Mouse (Mus musculus): ENCODE data around the gene Tnfrsf9. TPM values are rescaled to one million over a fixed set of nuclear protein-coding genes. Genes with fewer than 3 reads are reported as not detected.

Tnfrsf9 gene
- polyA plus RNA-seq, 1 experiment = 1.3 TPM

GRCm38 (mm10) chr4:150924936-150925335 is 10.6 kb downstream of the Tnfrsf9 start:
- DNase-seq (ENCODE audit: low read depth, low spot score) = no peak
- 58% methylated on average over 6 of the region's 6 CpGs for WGBS

- no peak for DNase-seq (ENCODE audit: low read depth, low spot score)
- 54% methylated on average over 5 of the region's 5 CpGs for WGBS
Measured at GRCm38 (mm10) chr4:150925923-150926322, 11.6 kb downstream of the Tnfrsf9 start.

GRCm38 (mm10) chr4:150926924-150927705 is 12.8 kb downstream of the Tnfrsf9 start:
- DNase-seq (ENCODE audit: low read depth, low spot score) = no peak
- 46% methylated on average over 13 of the region's 14 CpGs for WGBS

GRCm38 (mm10) chr4:150927789-150928188 is 13.4 kb downstream of the Tnfrsf9 start:
- 46% methylated on average over 10 of the region's 10 CpGs for WGBS
- no peak for DNase-seq (ENCODE audit: low read depth, low spot score)

GRCm38 (mm10) chr4:150933503-150933902 is 19.1 kb downstream of the Tnfrsf9 start:
- DNase-seq (ENCODE audit: low read depth, low spot score) = no peak
- 60% methylated on average over 1 of the region's 1 CpGs for WGBS

GRCm38 (mm10) chr4:150937293-150938062 is 23.1 kb downstream of the Tnfrsf9 start:
- no peak for DNase-seq (ENCODE audit: low read depth, low spot score)
- WGBS = 73% methylated on average over 16 of the region's 16 CpGs

- DNase-seq (ENCODE audit: low read depth, low spot score) = no peak
- WGBS = 44% methylated on average over 14 of the region's 14 CpGs
Measured at GRCm38 (mm10) chr4:150938063-150938452, 23.7 kb downstream of the Tnfrsf9 start.

- WGBS = 28% methylated on average over 13 of the region's 13 CpGs
- peak; percentile 37 for DNase-seq (ENCODE audit: low read depth, low spot score)
Measured at GRCm38 (mm10) chr4:150939991-150940651, 25.8 kb downstream of the Tnfrsf9 start.

- no peak for DNase-seq (ENCODE audit: low read depth, low spot score)
- 92% methylated on average over 7 of the region's 7 CpGs for WGBS
Measured at GRCm38 (mm10) chr4:150944707-150945106, 30.3 kb downstream of the Tnfrsf9 start.

- WGBS = 70% methylated on average over 10 of the region's 10 CpGs
- DNase-seq (ENCODE audit: low read depth, low spot score) = no peak
Measured at GRCm38 (mm10) chr4:150950972-150951371, 36.6 kb downstream of the Tnfrsf9 start.

- no peak for DNase-seq (ENCODE audit: low read depth, low spot score)
- WGBS = 69% methylated on average over 13 of the region's 13 CpGs
Measured at GRCm38 (mm10) chr4:150956369-150957105, 42.2 kb downstream of the Tnfrsf9 start.

- DNase-seq (ENCODE audit: low read depth, low spot score) = no peak
- 63% methylated on average over 1 of the region's 1 CpGs for WGBS
Measured at GRCm38 (mm10) chr4:150957106-150957458, 42.7 kb downstream of the Tnfrsf9 start.

GRCm38 (mm10) chr4:150958536-150958935 is 44.2 kb downstream of the Tnfrsf9 start:
- no peak for DNase-seq (ENCODE audit: low read depth, low spot score)
- WGBS = 66% methylated on average over 7 of the region's 7 CpGs

- peak; percentile 25 for DNase-seq (ENCODE audit: low read depth, low spot score)
- WGBS = 16% methylated on average over 6 of the region's 6 CpGs
Measured at GRCm38 (mm10) chr4:150962231-150962630, 47.9 kb downstream of the Tnfrsf9 start.

GRCm38 (mm10) chr4:150963711-150964110 is 49.3 kb downstream of the Tnfrsf9 start:
- 58% methylated on average over 2 of the region's 2 CpGs for WGBS
- DNase-seq (ENCODE audit: low read depth, low spot score) = no peak

GRCm38 (mm10) chr4:150964635-150965554 is 50.5 kb downstream of the Tnfrsf9 start:
- peak; percentile 67 for DNase-seq (ENCODE audit: low read depth, low spot score)
- WGBS = 8% methylated on average over 25 of the region's 25 CpGs

GRCm38 (mm10) chr4:150965555-150965951 is 51.2 kb downstream of the Tnfrsf9 start:
- DNase-seq (ENCODE audit: low read depth, low spot score) = no peak

GRCm38 (mm10) chr4:150966556-150966955 is 52.2 kb downstream of the Tnfrsf9 start:
- 14% methylated on average over 7 of the region's 7 CpGs for WGBS

More at GRCm38 (mm10) chr4:150965555-150965951, 51.2 kb downstream of the Tnfrsf9 start:
- WGBS = 67% methylated on average over 11 of the region's 11 CpGs

GRCm38 (mm10) chr4:150968956-150969355 is 54.6 kb downstream of the Tnfrsf9 start:
- DNase-seq (ENCODE audit: low read depth, low spot score) = no peak
- WGBS = 65% methylated on average over 8 of the region's 8 CpGs

More at GRCm38 (mm10) chr4:150966556-150966955, 52.2 kb downstream of the Tnfrsf9 start:
- peak; percentile 36 for DNase-seq (ENCODE audit: low read depth, low spot score)

Data from large intestine, adult 2 months (tissue).